Mouse (Mus musculus): ENCODE measurements around the gene Trio. TPM values are rescaled to one million over a fixed set of nuclear protein-coding genes. Genes with fewer than 3 reads are reported as not detected.
A peak's percentile ranks its signal among the peaks of the same experiment; 100 is the strongest.

Gene Trio
- polyA plus RNA-seq (2016; fragmentation: Nextera tagmentation; extraction: Ambion mirVana), result 48.5 and 51.2 TPM in 2 replicates

DNA sequence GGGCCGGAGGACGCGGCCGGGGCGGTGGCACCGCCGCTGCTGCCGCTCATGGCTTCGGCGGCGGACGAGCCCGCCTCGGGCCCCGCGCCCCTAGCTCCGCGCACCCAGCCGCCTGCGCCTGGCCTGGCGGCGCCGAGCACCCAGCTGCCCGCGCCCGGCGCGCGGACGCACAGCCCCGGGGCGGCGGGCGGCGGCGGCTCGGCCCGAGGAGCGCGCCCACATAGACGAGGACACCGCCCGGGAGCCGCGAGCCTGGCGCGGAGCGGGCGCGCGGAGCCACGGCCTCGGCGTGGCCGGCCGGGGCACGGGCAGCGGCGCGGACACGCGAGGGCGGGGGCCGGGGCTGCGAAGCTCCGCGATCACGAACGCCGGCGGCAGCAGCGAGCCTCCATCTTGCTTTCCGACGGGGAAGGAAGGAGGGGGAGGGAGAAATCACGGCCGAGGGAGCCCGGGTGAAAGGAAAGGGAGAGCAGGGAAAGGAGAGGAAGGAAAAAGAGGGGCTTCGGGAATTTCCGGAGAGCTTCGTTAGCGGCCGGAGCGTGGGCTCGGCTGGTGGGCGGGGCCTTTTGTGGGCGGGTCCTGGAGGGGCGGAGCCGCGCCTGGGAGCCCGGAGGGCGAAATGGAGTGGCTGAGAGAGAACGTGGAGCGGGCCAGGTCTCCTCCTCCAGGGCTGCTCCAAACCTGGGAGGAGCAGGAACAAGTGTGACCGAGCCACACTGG is at the start of gene Trio:
Gene Trio (minus strand): TSS at position 402 of the 720 bp plus-strand sequence.
- Histone ChIP-seq H3K9ac (peak within 1 kb of the TSS; percentile 98), H3K27me3 (0 out of 2 replicates have a peak, but pooled peaks cover 5% of the 10 kb centered on the region), H3K36me3 (no peaks in the 10 kb centered on the region), H3K9me3 (replicated peaks) (no peaks in the 10 kb centered on the region), H3K4me2 (replicated peaks) (peak within 1 kb of the TSS; percentile 70), H3K27ac (peak within 1 kb of the TSS; percentile 99), H3K4me3 (peak within 1 kb of the TSS; percentile 98), H3K4me1 (peaks cover 34% of the 10 kb centered on the region)
- ATAC-seq (ENCODE audit: low FRiP score), result peak; percentile 96
- WGBS, result under 1% methylated on average over 78 of the region's 94 CpGs

- ATAC-seq (ENCODE audit: low FRiP score), result no peak
Observed at GRCm38 (mm10) chr15:28074416-28074970, 48.8 kb upstream of the Trio start.

GRCm38 (mm10) chr15:28071601-28072000 is 46.0 kb upstream of the Trio start:
- no peak overlapping the region for H3K4me2 ChIP-seq (replicated peaks)
- H3K9me3 ChIP-seq (replicated peaks), result no peaks in the 10 kb centered on the region
- peaks cover 7% of the 10 kb centered on the region for H3K4me1 ChIP-seq
- no peak overlapping the region for H3K9ac ChIP-seq
- WGBS, result 38% methylated on average over 7 of the region's 7 CpGs
- H3K27ac ChIP-seq, result no peak overlapping the region
- ATAC-seq (ENCODE audit: low FRiP score), result no peak
- H3K4me3 ChIP-seq, result no peak overlapping the region
- peaks cover 6% of the 10 kb centered on the region; the same call in 1 of the 2 replicates for H3K27me3 ChIP-seq
- no peaks in the 10 kb centered on the region for H3K36me3 ChIP-seq

More at GRCm38 (mm10) chr15:28074416-28074970, 48.8 kb upstream of the Trio start:
- peaks cover 7% of the 10 kb centered on the region for H3K4me1 ChIP-seq
- WGBS, result 91% methylated on average over 4 of the region's 4 CpGs
- no peaks in the 10 kb centered on the region for H3K9me3 ChIP-seq (replicated peaks)
- no peaks in the 10 kb centered on the region for H3K36me3 ChIP-seq
- peaks cover 6% of the 10 kb centered on the region; the same call in 1 of the 2 replicates for H3K27me3 ChIP-seq
- no peak overlapping the region for H3K9ac ChIP-seq
- H3K27ac ChIP-seq, result no peak overlapping the region
- no peak overlapping the region for H3K4me2 ChIP-seq (replicated peaks)
- no peak overlapping the region for H3K4me3 ChIP-seq

- Histone ChIP-seq H3K36me3 (no peaks in the 10 kb centered on the region), H3K4me1 (peaks cover 7% of the 10 kb centered on the region), H3K9ac (no peak overlapping the region), H3K4me2 (replicated peaks) (peak overlapping the region; percentile 26), H3K27me3 (peaks cover 6% of the 10 kb centered on the region; the same call in 1 of the 2 replicates), H3K9me3 (replicated peaks) (no peaks in the 10 kb centered on the region), H3K27ac (no peak overlapping the region), H3K4me3 (no peak overlapping the region; the same call in 1 of the 2 replicates)
- WGBS, result 1% methylated on average over 12 of the region's 12 CpGs
- ATAC-seq (ENCODE audit: low FRiP score), result no peak
Observed at GRCm38 (mm10) chr15:28070771-28071419, 45.2 kb upstream of the Trio start.

DNA sequence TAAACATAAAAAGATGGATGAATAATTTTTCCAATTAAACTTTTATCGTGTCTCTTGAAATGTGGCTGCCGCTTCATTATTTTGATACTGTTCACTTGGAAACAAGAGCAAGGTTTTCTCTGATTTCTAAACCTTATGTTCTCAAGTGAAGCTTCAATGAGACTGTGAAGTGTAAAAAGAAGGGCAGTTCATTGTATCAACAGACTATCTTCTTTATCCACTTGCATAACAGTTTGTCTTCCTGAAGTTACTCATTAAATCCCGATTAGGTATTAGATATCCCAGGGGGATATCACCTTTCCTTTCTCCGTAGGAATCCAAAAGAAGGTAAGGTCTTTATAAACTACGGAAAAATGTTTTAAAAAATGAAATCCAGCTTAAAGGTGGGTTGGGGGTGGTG is 44.6 kb upstream of the Trio start:
- no peaks in the 10 kb centered on the region for H3K9me3 ChIP-seq (replicated peaks)
- H3K27me3 ChIP-seq, result peaks cover 6% of the 10 kb centered on the region; the same call in 1 of the 2 replicates
- 56% methylated on average over 5 of the region's 5 CpGs for WGBS
- H3K36me3 ChIP-seq, result no peaks in the 10 kb centered on the region
- no peak overlapping the region for H3K27ac ChIP-seq
- no peak for ATAC-seq (ENCODE audit: low FRiP score)
- peak overlapping the region; percentile 26; the same call in 1 of the 2 replicates for H3K4me2 ChIP-seq (replicated peaks)
- H3K9ac ChIP-seq, result no peak overlapping the region
- H3K4me1 ChIP-seq, result peaks cover 7% of the 10 kb centered on the region
- H3K4me3 ChIP-seq, result no peak overlapping the region

GRCm38 (mm10) chr15:28067373-28067772 is 41.7 kb upstream of the Trio start:
- ATAC-seq (ENCODE audit: low FRiP score), result no peak
- Histone ChIP-seq H3K4me3 (no peak overlapping the region), H3K27ac (no peak overlapping the region), H3K9me3 (replicated peaks) (no peaks in the 10 kb centered on the region), H3K4me1 (peaks cover 7% of the 10 kb centered on the region), H3K36me3 (no peaks in the 10 kb centered on the region), H3K27me3 (peaks cover 6% of the 10 kb centered on the region; the same call in 1 of the 2 replicates), H3K4me2 (replicated peaks) (no peak overlapping the region), H3K9ac (no peak overlapping the region)

DNA sequence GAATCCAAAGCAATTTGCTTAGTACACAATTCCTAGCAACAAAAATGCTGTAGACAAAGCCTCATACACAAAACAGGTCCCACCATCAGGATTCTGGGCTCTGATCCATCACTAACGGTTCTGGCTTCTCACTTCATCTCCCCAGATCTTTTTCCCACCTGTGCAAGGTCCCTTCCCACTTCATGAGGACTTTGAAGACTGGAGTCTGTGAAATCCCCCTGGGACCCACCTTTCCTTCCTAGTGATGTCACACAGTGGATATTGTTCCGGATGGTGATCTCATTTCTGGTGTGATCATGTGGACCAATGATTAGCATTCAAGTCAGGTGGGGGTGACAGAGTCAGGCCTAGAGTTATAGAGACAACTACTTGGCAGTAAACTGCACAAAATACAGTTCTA is 40.8 kb upstream of the Trio start:
- WGBS, result 87% methylated on average over 2 of the region's 2 CpGs
- H3K9me3 ChIP-seq (replicated peaks), result no peaks in the 10 kb centered on the region

GRCm38 (mm10) chr15:28065572-28065971 is 39.9 kb upstream of the Trio start:
- no peak overlapping the region for H3K27ac ChIP-seq
- no peak overlapping the region for H3K9ac ChIP-seq
- no peaks in the 10 kb centered on the region for H3K9me3 ChIP-seq (replicated peaks)
- no peak overlapping the region for H3K4me3 ChIP-seq
- 53% methylated on average over 5 of the region's 5 CpGs for WGBS
- no peaks in the 10 kb centered on the region for H3K27me3 ChIP-seq
- no peak for ATAC-seq (ENCODE audit: low FRiP score)
- no peaks in the 10 kb centered on the region for H3K36me3 ChIP-seq
- no peak overlapping the region for H3K4me2 ChIP-seq (replicated peaks)
- peaks cover under 1% of the 10 kb centered on the region; the same call in 1 of the 2 replicates for H3K4me1 ChIP-seq

More for the DNA sequence above, 40.8 kb upstream of the Trio start:
- Histone ChIP-seq H3K27me3 (no peaks in the 10 kb centered on the region), H3K4me1 (peaks cover 7% of the 10 kb centered on the region), H3K36me3 (no peaks in the 10 kb centered on the region), H3K4me2 (replicated peaks) (no peak overlapping the region), H3K27ac (no peak overlapping the region), H3K9ac (no peak overlapping the region), H3K4me3 (no peak overlapping the region)
- ATAC-seq (ENCODE audit: low FRiP score), result no peak

- Histone ChIP-seq H3K4me2 (replicated peaks) (no peak overlapping the region), H3K4me3 (no peak overlapping the region), H3K27ac (no peak overlapping the region), H3K9me3 (replicated peaks) (no peaks in the 10 kb centered on the region), H3K4me1 (peaks cover 5% of the 10 kb centered on the region; the same call in 1 of the 2 replicates), H3K36me3 (no peaks in the 10 kb centered on the region), H3K27me3 (no peaks in the 10 kb centered on the region), H3K9ac (no peak overlapping the region)
- WGBS, result 21% methylated on average over 1 of the region's 1 CpGs
- no peak for ATAC-seq (ENCODE audit: low FRiP score)
Observed at GRCm38 (mm10) chr15:28064733-28065088, 39.1 kb upstream of the Trio start.

DNA sequence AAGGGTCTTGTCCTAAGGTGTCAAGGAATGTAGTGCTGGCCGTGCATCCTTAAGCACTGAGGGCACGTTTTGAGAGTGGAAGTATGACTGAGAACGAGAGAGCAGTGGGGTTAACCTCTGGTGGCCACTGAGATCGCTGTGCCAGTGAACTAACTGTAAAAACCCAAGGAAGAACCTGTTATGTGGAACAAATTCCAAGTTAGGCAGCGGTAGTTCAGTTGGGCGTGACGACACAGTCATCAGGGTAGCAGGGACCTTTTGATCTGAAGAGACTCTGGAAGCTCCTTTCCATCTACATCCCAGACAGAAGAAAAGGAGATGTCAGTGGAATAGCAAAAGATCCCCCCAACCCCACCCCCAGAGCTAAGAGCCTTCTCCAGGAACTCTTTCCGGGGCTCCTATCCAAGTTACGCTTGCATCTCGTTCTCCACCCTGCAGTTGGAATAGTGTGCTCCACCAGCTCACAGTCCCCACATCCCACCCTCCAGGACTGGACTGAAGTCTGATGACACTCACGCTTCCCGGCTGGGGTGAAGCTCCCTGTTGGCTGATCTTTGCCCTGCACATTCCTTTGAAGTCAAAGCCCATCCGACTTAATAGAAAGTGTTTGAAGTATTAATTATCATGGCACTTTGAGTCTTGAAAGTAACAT is 38.6 kb upstream of the Trio start:
- ATAC-seq (ENCODE audit: low FRiP score), result no peak
- H3K4me2 ChIP-seq (replicated peaks), result no peak overlapping the region
- no peaks in the 10 kb centered on the region for H3K9me3 ChIP-seq (replicated peaks)
- H3K4me1 ChIP-seq, result peaks cover 5% of the 10 kb centered on the region; the same call in 1 of the 2 replicates
- no peak overlapping the region for H3K27ac ChIP-seq
- no peaks in the 10 kb centered on the region for H3K36me3 ChIP-seq
- no peak overlapping the region for H3K9ac ChIP-seq
- H3K4me3 ChIP-seq, result no peak overlapping the region
- WGBS, result 42% methylated on average over 13 of the region's 13 CpGs
- H3K27me3 ChIP-seq, result no peaks in the 10 kb centered on the region

DNA sequence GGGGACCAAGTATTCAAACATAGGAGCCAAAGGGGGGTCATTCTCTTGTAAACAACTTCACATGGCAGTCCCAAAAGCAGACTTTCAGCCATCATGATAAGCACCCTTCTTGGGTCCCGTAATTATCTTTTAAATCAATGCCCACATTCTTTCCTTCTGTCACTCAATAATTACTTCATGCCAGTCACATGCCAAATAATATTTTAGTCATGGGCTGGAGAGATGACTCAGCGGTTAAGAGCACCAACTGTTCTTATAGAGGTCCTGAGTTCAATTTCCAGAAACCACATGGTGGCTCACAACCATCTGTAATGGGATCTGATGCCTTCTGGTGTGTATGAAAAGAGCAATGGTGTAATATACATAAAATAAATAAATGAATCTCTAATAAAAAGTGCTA is 37.8 kb upstream of the Trio start:
- no peak overlapping the region for H3K9ac ChIP-seq
- H3K4me3 ChIP-seq, result no peak overlapping the region
- H3K4me2 ChIP-seq (replicated peaks), result no peak overlapping the region
- ATAC-seq (ENCODE audit: low FRiP score), result no peak
- peaks cover 5% of the 10 kb centered on the region; the same call in 1 of the 2 replicates for H3K4me1 ChIP-seq
- WGBS, result 92% methylated on average over 2 of the region's 2 CpGs
- no peaks in the 10 kb centered on the region for H3K9me3 ChIP-seq (replicated peaks)
- no peaks in the 10 kb centered on the region for H3K27me3 ChIP-seq
- H3K27ac ChIP-seq, result no peak overlapping the region
- no peaks in the 10 kb centered on the region for H3K36me3 ChIP-seq

DNA sequence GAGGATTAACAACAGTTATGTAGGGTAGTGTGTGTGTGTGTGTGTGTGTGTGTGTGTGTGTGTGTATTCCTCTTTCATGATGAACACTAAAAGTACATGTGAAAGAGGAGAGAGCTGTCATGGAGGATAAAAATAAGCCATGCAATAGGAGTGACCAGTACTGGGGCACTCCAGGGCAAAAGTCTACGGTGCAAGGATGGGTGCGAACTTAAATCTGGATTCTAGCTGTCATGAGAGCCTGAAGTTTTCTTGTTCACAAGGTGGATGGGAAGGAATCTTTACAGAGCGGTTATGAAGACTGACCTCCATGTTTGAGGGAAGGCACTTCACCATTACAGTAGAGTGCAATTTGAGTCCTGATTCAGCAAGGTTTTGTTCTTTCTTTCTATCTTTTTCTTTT is 36.4 kb upstream of the Trio start:
- H3K9me3 ChIP-seq (replicated peaks), result no peaks in the 10 kb centered on the region
- H3K27me3 ChIP-seq, result no peaks in the 10 kb centered on the region
- H3K4me1 ChIP-seq, result peaks cover 5% of the 10 kb centered on the region; the same call in 1 of the 2 replicates
- no peaks in the 10 kb centered on the region for H3K36me3 ChIP-seq
- H3K9ac ChIP-seq, result no peak overlapping the region
- 99% methylated on average over 3 of the region's 3 CpGs for WGBS
- ATAC-seq (ENCODE audit: low FRiP score), result no peak
- H3K4me2 ChIP-seq (replicated peaks), result no peak overlapping the region
- H3K27ac ChIP-seq, result no peak overlapping the region
- no peak overlapping the region for H3K4me3 ChIP-seq
